In genomic region chr16:11062794-11063721, GRCm38 (mm10) we compare ENCODE assay signal across 8 mouse cellular contexts. TPM values are rescaled to one million over a fixed set of nuclear protein-coding genes. Genes with fewer than 3 reads are reported as not detected.
DNase-seq lines count a peak whose midpoint lies in the region; ATAC-seq and TF ChIP-seq lines count a peak whose summit lies in the region.

No protein-coding gene starts in this region.

- peak overlapping the region; percentile 72 for H3K9ac ChIP-seq in CH12.LX (ENCODE audit: insufficient read depth, low read depth)
- 0 out of 2 replicates have a peak overlapping the region, but pooled peaks have one; percentile 11 for H3K9ac ChIP-seq in forebrain, embryonic 15.5 days (replicated peaks)
- H3K9ac ChIP-seq in stomach, postnatal 0 days (ENCODE audit: low read length), result peak overlapping the region; percentile 59

- in situ Hi-C loops in CH12.LX (cut with MboI; ENCODE audit: low pct_ligation_motif_present, low pct_unique_long_range_greater_than_20kb, low sequenced_read_pairs), result no loop called here

- peak overlapping the region; percentile 14 to 70 (median 22) for H3K4me3 ChIP-seq in CH12.LX (replicated peaks in 1 of 3; ENCODE audit: low read depth in 2 of 3, low read length in 2 of 3, poor library complexity in 1 of 3)
- H3K4me3 ChIP-seq in forebrain, embryonic 15.5 days, result no peak overlapping the region
- peak overlapping the region; percentile 22; the same call in 1 of the 2 replicates for H3K4me3 ChIP-seq in midbrain, embryonic 10.5 days
- no peak overlapping the region for H3K4me3 ChIP-seq in stomach, postnatal 0 days (ENCODE audit: low read depth, low read length)

- H3K79me2 ChIP-seq in CH12.LX (replicated peaks; ENCODE audit: control insufficient read depth, extremely low read depth, insufficient read depth, poor library complexity, severe bottlenecking), result no peaks in the 10 kb centered on the region; the same call in 1 of the 2 replicates

- TF ChIP-seq EP300 in CH12.LX (IDR thresholded peaks at IDR 0.05; ENCODE audit: low read length), result peak; percentile 71
- TF ChIP-seq EP300 in stomach, postnatal 0 days (optimal IDR thresholded peaks at IDR 0.05), result no peak

- peak; percentile 80 for DNase-seq in CH12.LX (ENCODE audit: extremely low read depth)
- peak; percentile 21 to 53 for DNase-seq in adrenal gland, postnatal 4 days (ENCODE audit: low spot score in 2 of 2)
- DNase-seq in layer of hippocampus, postnatal 10 days (ENCODE audit: low spot score in 2 of 2), result peak; percentile 59 to 73
- peak; percentile 45 for DNase-seq in midbrain, embryonic 10.5 days (ENCODE audit: low spot score)
- peak; percentile 71 for DNase-seq in stomach, postnatal 0 days (ENCODE audit: low spot score)

- peak overlapping the region; percentile 60 for H3K4me2 ChIP-seq in CH12.LX (ENCODE audit: insufficient read depth, low read depth, poor library complexity, severe bottlenecking)
- H3K4me2 ChIP-seq in forebrain, embryonic 15.5 days (replicated peaks), result no peak overlapping the region; the same call in 1 of the 2 replicates
- peak overlapping the region; percentile 11; the same call in 1 of the 2 replicates for H3K4me2 ChIP-seq in stomach, postnatal 0 days (replicated peaks; ENCODE audit: low read depth)

- peaks cover 0 to 12% of the 10 kb centered on the region in 2 experiments for H3K36me3 ChIP-seq in CH12.LX (replicated peaks in 1 of 2; ENCODE audit: control insufficient read depth in 1 of 2, insufficient read depth in 1 of 2, low read length in 1 of 2)
- no peaks in the 10 kb centered on the region for H3K36me3 ChIP-seq in forebrain, embryonic 15.5 days
- H3K36me3 ChIP-seq in midbrain, embryonic 10.5 days, result 0 out of 2 replicates have a peak, but pooled peaks cover 2% of the 10 kb centered on the region
- no peaks in the 10 kb centered on the region for H3K36me3 ChIP-seq in stomach, postnatal 0 days (ENCODE audit: control insufficient read depth, insufficient read depth, low read length)

- H3K27me3 ChIP-seq in CH12.LX (replicated peaks), result no peaks in the 10 kb centered on the region
- no peaks in the 10 kb centered on the region for H3K27me3 ChIP-seq in forebrain, embryonic 15.5 days
- H3K27me3 ChIP-seq in midbrain, embryonic 10.5 days (ENCODE audit: low read depth, poor library complexity, severe bottlenecking), result no peaks in the 10 kb centered on the region
- H3K27me3 ChIP-seq in stomach, postnatal 0 days (ENCODE audit: control insufficient read depth, insufficient read depth, low read length), result no peaks in the 10 kb centered on the region

- no peak; the same call in 1 of the 2 replicates for TF ChIP-seq RAD21 in CH12.LX (IDR thresholded peaks at IDR 0.05; ENCODE audit: low read depth, low read length)

- no peak for ATAC-seq in forebrain, embryonic 15.5 days (replicated peaks)
- ATAC-seq in hematopoietic stem cell, adult 5-6 weeks (replicated peaks in 1 of 2; ENCODE audit: insufficient read depth in 1 of 2, low FRiP score in 2 of 2, low TSS enrichment in 1 of 2, low read depth in 1 of 2, poor library complexity in 2 of 2, severe bottlenecking in 2 of 2), result peak; percentile 31 to 34; a peak in 3 of 4 replicates
- peak; percentile 56; the same call in 1 of the 2 replicates for ATAC-seq in stomach, postnatal 0 days (ENCODE audit: low FRiP score, low TSS enrichment)
- ATAC-seq in granulocyte monocyte progenitor cell, adult 5-6 weeks (replicated peaks; ENCODE audit: poor library complexity, severe bottlenecking), result no peak

- WGBS in forebrain, embryonic 15.5 days, result 12% methylated on average over 13 of the region's 13 CpGs
- WGBS in midbrain, embryonic 10.5 days, result 26% methylated on average over 13 of the region's 13 CpGs
- 20% methylated on average over 13 of the region's 13 CpGs for WGBS in stomach, postnatal 0 days

- peak overlapping the region; percentile 97 for H3K27ac ChIP-seq in CH12.LX (ENCODE audit: insufficient read depth, low read depth)
- H3K27ac ChIP-seq in forebrain, embryonic 15.5 days (replicated peaks), result peak overlapping the region; percentile 76
- H3K27ac ChIP-seq in midbrain, embryonic 10.5 days (replicated peaks), result peak overlapping the region; percentile 78
- H3K27ac ChIP-seq in stomach, postnatal 0 days (replicated peaks), result peak overlapping the region; percentile 89

- TF ChIP-seq CTCF in CH12.LX (conservative IDR thresholded peaks at IDR 0.05 in 1 of 2, IDR thresholded peaks at IDR 0.05 in 1 of 2; ENCODE audit: low read depth in 2 of 2, low read length in 2 of 2), result no peak
- TF ChIP-seq CTCF in stomach, postnatal 0 days (IDR thresholded peaks at IDR 0.05; ENCODE audit: low read depth), result no peak

- TF ChIP-seq POLR2A in CH12.LX (IDR thresholded peaks at IDR 0.05; ENCODE audit: low read depth, low read length), result peak; percentile 57

- dilution Hi-C loops in CH12.LX (cut with MboI; ENCODE audit: extremely low pct_ligation_motif_present, extremely low pct_unique_long_range_greater_than_20kb, low sequenced_read_pairs), result no loop called here

- H3K9me3 ChIP-seq in CH12.LX (replicated peaks; ENCODE audit: low read length), result no peaks in the 10 kb centered on the region
- H3K9me3 ChIP-seq in forebrain, embryonic 15.5 days, result no peaks in the 10 kb centered on the region
- H3K9me3 ChIP-seq in midbrain, embryonic 10.5 days (replicated peaks), result no peaks in the 10 kb centered on the region
- H3K9me3 ChIP-seq in stomach, postnatal 0 days (ENCODE audit: control insufficient read depth, low read length), result no peaks in the 10 kb centered on the region

- H3K4me1 ChIP-seq in CH12.LX (ENCODE audit: control insufficient read depth in 1 of 2, insufficient read depth in 2 of 2), result peaks cover 28 to 79% of the 10 kb centered on the region in 2 experiments
- peaks cover 35% of the 10 kb centered on the region for H3K4me1 ChIP-seq in forebrain, embryonic 15.5 days
- H3K4me1 ChIP-seq in midbrain, embryonic 10.5 days, result peaks cover 47% of the 10 kb centered on the region
- peaks cover 4% of the 10 kb centered on the region for H3K4me1 ChIP-seq in stomach, postnatal 0 days (replicated peaks; ENCODE audit: control insufficient read depth, insufficient read depth)

TF ChIP-seq in CH12.LX, 34 proteins besides CTCF, POLR2A, EP300 and RAD21 (continues in another document):
- TF ChIP-seq IRF4 (IDR thresholded peaks at IDR 0.05; ENCODE audit: low read depth, low read length), result peak; percentile 88
- TF ChIP-seq ZC3H11A (IDR thresholded peaks at IDR 0.05; ENCODE audit: low read depth, low read length), result no peak
- peak; percentile 83 for TF ChIP-seq MEF2A (IDR thresholded peaks at IDR 0.05; ENCODE audit: borderline replicate concordance, low read depth, low read length)
- TF ChIP-seq E2F4 (IDR thresholded peaks at IDR 0.05; ENCODE audit: insufficient replicate concordance, low read depth, low read length), result 0 out of 2 replicates have a peak, but pooled peaks have one; percentile 55
- no peak for TF ChIP-seq USF2 (conservative IDR thresholded peaks at IDR 0.05; ENCODE audit: low read depth, low read length)
- no peak for TF ChIP-seq ZNF384 (IDR thresholded peaks at IDR 0.05; ENCODE audit: low read depth, low read length)
- TF ChIP-seq ELF1 (IDR thresholded peaks at IDR 0.05; ENCODE audit: low read depth, low read length), result peak; percentile 66
- no peak; the same call in 1 of the 2 replicates for TF ChIP-seq HCFC1 (IDR thresholded peaks at IDR 0.05; ENCODE audit: low read depth, low read length)
- no peak for TF ChIP-seq USF1 (IDR thresholded peaks at IDR 0.05; ENCODE audit: low read depth, low read length)
- TF ChIP-seq TCF12 (IDR thresholded peaks at IDR 0.05; ENCODE audit: low read depth, low read length), result peak; percentile 74
- TF ChIP-seq KAT2A (IDR thresholded peaks at IDR 0.05; ENCODE audit: insufficient replicate concordance, low read length), result 0 out of 2 replicates have a peak, but pooled peaks have one; percentile 78
- no peak for TF ChIP-seq JUN (IDR thresholded peaks at IDR 0.05; ENCODE audit: insufficient read depth, low read depth, low read length)
- TF ChIP-seq CHD2 (IDR thresholded peaks at IDR 0.05; ENCODE audit: low read length), result no peak; the same call in 1 of the 2 replicates
- TF ChIP-seq MAX (IDR thresholded peaks at IDR 0.05; ENCODE audit: low read length), result peak; percentile 75; the same call in 1 of the 2 replicates
- no peak for TF ChIP-seq GABPA (IDR thresholded peaks at IDR 0.05; ENCODE audit: insufficient replicate concordance, low read depth, low read length)
- TF ChIP-seq RCOR1 (conservative IDR thresholded peaks at IDR 0.05; ENCODE audit: low read depth, low read length), result peak; percentile 92
- 0 out of 2 replicates have a peak, but pooled peaks have one; percentile 32 for TF ChIP-seq MYC (IDR thresholded peaks at IDR 0.05; ENCODE audit: low read depth, low read length)
- TF ChIP-seq TBP (conservative IDR thresholded peaks at IDR 0.05; ENCODE audit: low read depth, low read length), result peak; percentile 73

RNA-seq across cellular contexts. Expression of gene Snn, which starts 2.3 kb away (rescaled TPM):
- total RNA-seq in CH12.LX (2012; rRNA removed) (34.0 and 38.8 TPM in 2 replicates), CH12.LX (2014; rRNA removed) (53.1 and 54.7 TPM in 2 replicates)
- 93.8 and 104 TPM in 2 replicates for polyA plus RNA-seq in CH12.LX (2012; ENCODE audit: insufficient read length, low read depth)
- total RNA-seq in adrenal gland, postnatal 4 days (2021), result 10 to 100 TPM; 30.7 to 31.1 TPM
- polyA plus RNA-seq in forebrain, embryonic 15.5 days (2015; fragmentation: Nextera tagmentation; extraction: Ambion mirVana), result 156 and 171 TPM in 2 replicates
- total RNA-seq in hematopoietic stem cell, adult 5-6 weeks (2017), result 22.7 and 42.1 TPM in 2 replicates
- total RNA-seq in layer of hippocampus, postnatal 10 days (2021), result 100 to 1,000 TPM; 214 to 235 TPM
- polyA plus RNA-seq in midbrain, embryonic 10.5 days (2016; fragmentation: Nextera tagmentation; extraction: Ambion mirVana), result 86.7 and 106 TPM in 2 replicates
- 11.8 and 12.2 TPM in 2 replicates for polyA plus RNA-seq in stomach, postnatal 0 days (2015; fragmentation: Nextera tagmentation; extraction: Ambion mirVana)
- total RNA-seq in granulocyte monocyte progenitor cell, adult 5-6 weeks (2014; fragmentation: Nextera tagmentation), result 1.8 and 2.2 TPM in 2 replicates
- 0.43 and 2.0 TPM in 2 replicates for total RNA-seq in granulocyte monocyte progenitor cell, adult 5-6 weeks (2017)

RNA-seq across cellular contexts. Expression of gene Litaf, which starts 2.9 kb away (rescaled TPM):
- total RNA-seq in CH12.LX (2012; rRNA removed) (91.2 and 97.5 TPM in 2 replicates), CH12.LX (2014; rRNA removed) (151 and 154 TPM in 2 replicates)
- polyA plus RNA-seq in CH12.LX (2012; ENCODE audit: insufficient read length, low read depth), result 161 and 178 TPM in 2 replicates
- 10 to 100 TPM; 62.0 to 67.0 TPM for total RNA-seq in adrenal gland, postnatal 4 days (2021)
- polyA plus RNA-seq in forebrain, embryonic 15.5 days (2015; fragmentation: Nextera tagmentation; extraction: Ambion mirVana), result 48.2 and 48.5 TPM in 2 replicates
- total RNA-seq in hematopoietic stem cell, adult 5-6 weeks (2017), result 30.8 and 36.9 TPM in 2 replicates
- 10 to 100 TPM; 12.4 to 13.2 TPM for total RNA-seq in layer of hippocampus, postnatal 10 days (2021)
- polyA plus RNA-seq in midbrain, embryonic 10.5 days (2016; fragmentation: Nextera tagmentation; extraction: Ambion mirVana), result 97.9 and 106 TPM in 2 replicates
- polyA plus RNA-seq in stomach, postnatal 0 days (2015; fragmentation: Nextera tagmentation; extraction: Ambion mirVana), result 68.1 and 69.5 TPM in 2 replicates
- 46.4 and 48.0 TPM in 2 replicates for total RNA-seq in granulocyte monocyte progenitor cell, adult 5-6 weeks (2014; fragmentation: Nextera tagmentation)
- total RNA-seq in granulocyte monocyte progenitor cell, adult 5-6 weeks (2017), result 27.4 and 33.4 TPM in 2 replicates

Comparison
In these comparisons a context has a peak if more than half of its experiments do, and no peak if none do; other contexts are left out.
1. H3K4me3 ChIP-seq: peak in CH12.LX (3 of 3) and midbrain, embryonic 10.5 days (single experiment); none in forebrain, embryonic 15.5 days (single experiment) and stomach, postnatal 0 days (single experiment).
2. H3K9ac ChIP-seq: peak in every context shown above with its lines; median percentile 72 in CH12.LX; 59 in stomach, postnatal 0 days; 11 in forebrain, embryonic 15.5 days.
3. ATAC-seq: peak in hematopoietic stem cell, adult 5-6 weeks (2 of 2) and stomach, postnatal 0 days (single experiment); none in forebrain, embryonic 15.5 days (single experiment) and granulocyte monocyte progenitor cell, adult 5-6 weeks (single experiment).
4. Peak in every context shown above with its lines, with median percentiles within 50 percentile points of each other: DNase-seq and H3K27ac ChIP-seq.